Mouse (Mus musculus) small intestine, adult 2 months (tissue): ENCODE measurements around the gene Eif4a1.

Experiments
- CTCF ChIP-seq: fragments of 200-500 bp; IDR thresholded peaks from 2 replicates; pipeline ENCODE4 v1.5.1; 2012; ENCODE audit warnings: low read depth, mild to moderate bottlenecking, control low read depth, inconsistent platforms, low read length, moderate library complexity, mixed read lengths; ENCODE audit not compliant: insufficient replicate concordance, insufficient read length; ENCODE audit errors: extremely low read depth
- POLR2A ChIP-seq: fragments of 200-500 bp; IDR thresholded peaks from 2 replicates; pipeline ENCODE4 v1.6.1; 2012; ENCODE audit warnings: low read depth, mild to moderate bottlenecking, control low read depth, inconsistent platforms, low read length, moderate library complexity

- TF ChIP-seq POLR2A = no peak
- TF ChIP-seq CTCF = no peak
Measured at GRCm38 (mm10) chr11:69629802-69630201, 42.4 kb downstream of the Eif4a1 start.
